Mouse (Mus musculus): ENCODE data around the gene Gatad2b. TPM values are rescaled to one million over a fixed set of nuclear protein-coding genes. Genes with fewer than 3 reads are reported as not detected.

Gene Gatad2b
- polyA plus RNA-seq, 1 experiment from 2014 or later, result 15.6 TPM

GRCm38 (mm10) chr3:90255784-90256353 lies 37.1 kb upstream of the Gatad2b start:
- Histone ChIP-seq H3K4me1 (peaks cover 26% of the 10 kb centered on the region), H3K9me3 (replicated peaks) (no peaks in the 10 kb centered on the region), H3K27me3 (ENCODE audit: low read depth, poor library complexity, severe bottlenecking) (no peaks in the 10 kb centered on the region), H3K36me3 (peaks cover 60% of the 10 kb centered on the region), H3K27ac (no peak overlapping the region), H3K4me3 (peak overlapping the region; percentile 87)
- 94% methylated on average over 14 of the region's 14 CpGs for WGBS
- no peak for DNase-seq (ENCODE audit: low spot score)

- no peak for DNase-seq (ENCODE audit: low spot score)
- no peak overlapping the region; the same call in 1 of the 2 replicates for H3K4me3 ChIP-seq
- H3K4me1 ChIP-seq, result peaks cover 26% of the 10 kb centered on the region
- no peaks in the 10 kb centered on the region for H3K27me3 ChIP-seq (ENCODE audit: low read depth, poor library complexity, severe bottlenecking)
- H3K36me3 ChIP-seq, result peaks cover 61% of the 10 kb centered on the region
- H3K27ac ChIP-seq, result no peak overlapping the region
- 94% methylated on average over 19 of the region's 19 CpGs for WGBS
- no peaks in the 10 kb centered on the region for H3K9me3 ChIP-seq (replicated peaks)
These were observed 36.0 kb upstream of the Gatad2b start for GRCm38 (mm10) chr3:90256731-90257530.

- no peak for DNase-seq (ENCODE audit: low spot score)
- Histone ChIP-seq H3K36me3 (peaks cover 77% of the 10 kb centered on the region), H3K27ac (no peak overlapping the region), H3K27me3 (ENCODE audit: low read depth, poor library complexity, severe bottlenecking) (no peaks in the 10 kb centered on the region), H3K9me3 (replicated peaks) (no peaks in the 10 kb centered on the region), H3K4me3 (no peak overlapping the region), H3K4me1 (peaks cover 25% of the 10 kb centered on the region)
- WGBS, result 91% methylated on average over 4 of the region's 4 CpGs
These were observed 34.5 kb upstream of the Gatad2b start for GRCm38 (mm10) chr3:90258521-90258920.

GRCm38 (mm10) chr3:90263121-90263771 lies 29.7 kb upstream of the Gatad2b start:
- Histone ChIP-seq H3K4me1 (peaks cover 22% of the 10 kb centered on the region), H3K27ac (no peak overlapping the region), H3K9me3 (replicated peaks) (no peaks in the 10 kb centered on the region), H3K27me3 (ENCODE audit: low read depth, poor library complexity, severe bottlenecking) (no peaks in the 10 kb centered on the region), H3K4me3 (no peak overlapping the region), H3K36me3 (peaks cover 73% of the 10 kb centered on the region)
- DNase-seq (ENCODE audit: low spot score), result no peak
- WGBS, result 90% methylated on average over 5 of the region's 5 CpGs

- WGBS, result 39% methylated on average over 10 of the region's 10 CpGs
- H3K36me3 ChIP-seq, result peaks cover 69% of the 10 kb centered on the region
- DNase-seq (ENCODE audit: low spot score), result no peak
These were observed 28.3 kb upstream of the Gatad2b start for GRCm38 (mm10) chr3:90264687-90265033.

GRCm38 (mm10) chr3:90265034-90265931 lies 27.7 kb upstream of the Gatad2b start, which contains the start of gene Dennd4b:
Gene Dennd4b (plus strand): TSS chr3:90265185.
- peak within 1 kb of the TSS; percentile 97 for H3K27ac ChIP-seq
- H3K4me1 ChIP-seq, result peaks cover 18% of the 10 kb centered on the region
- H3K36me3 ChIP-seq, result peaks cover 66% of the 10 kb centered on the region
- peak within 1 kb of the TSS; percentile 83 for H3K4me3 ChIP-seq
- no peaks in the 10 kb centered on the region for H3K27me3 ChIP-seq (ENCODE audit: low read depth, poor library complexity, severe bottlenecking)
- peak; percentile 95 for DNase-seq (ENCODE audit: low spot score)
- no peaks in the 10 kb centered on the region for H3K9me3 ChIP-seq (replicated peaks)
- under 1% methylated on average over 87 of the region's 87 CpGs for WGBS

More at GRCm38 (mm10) chr3:90264687-90265033, 28.3 kb upstream of the Gatad2b start:
- Histone ChIP-seq H3K9me3 (replicated peaks) (no peaks in the 10 kb centered on the region), H3K4me1 (peaks cover 18% of the 10 kb centered on the region), H3K27me3 (ENCODE audit: low read depth, poor library complexity, severe bottlenecking) (no peaks in the 10 kb centered on the region), H3K27ac (peak overlapping the region; percentile 97), H3K4me3 (peak overlapping the region; percentile 83)

GRCm38 (mm10) chr3:90265932-90266741 lies 26.8 kb upstream of the Gatad2b start:
- Histone ChIP-seq H3K4me3 (peak overlapping the region; percentile 83), H3K27ac (peak overlapping the region; percentile 97), H3K4me1 (peaks cover 18% of the 10 kb centered on the region), H3K36me3 (peaks cover 63% of the 10 kb centered on the region), H3K27me3 (ENCODE audit: low read depth, poor library complexity, severe bottlenecking) (no peaks in the 10 kb centered on the region), H3K9me3 (replicated peaks) (no peaks in the 10 kb centered on the region)
- WGBS, result 28% methylated on average over 16 of the region's 16 CpGs
- DNase-seq (ENCODE audit: low spot score), result no peak

GRCm38 (mm10) chr3:90266901-90267775 lies 25.8 kb upstream of the Gatad2b start:
- no peaks in the 10 kb centered on the region for H3K9me3 ChIP-seq (replicated peaks)
- H3K4me3 ChIP-seq, result no peak overlapping the region
- no peaks in the 10 kb centered on the region for H3K27me3 ChIP-seq (ENCODE audit: low read depth, poor library complexity, severe bottlenecking)
- no peak for DNase-seq (ENCODE audit: low spot score)
- WGBS, result 96% methylated on average over 20 of the region's 20 CpGs
- peak overlapping the region; percentile 97; the same call in 1 of the 2 replicates for H3K27ac ChIP-seq
- H3K4me1 ChIP-seq, result peaks cover 18% of the 10 kb centered on the region
- peaks cover 62% of the 10 kb centered on the region for H3K36me3 ChIP-seq

GRCm38 (mm10) chr3:90268190-90268589 lies 24.8 kb upstream of the Gatad2b start:
- no peak overlapping the region for H3K27ac ChIP-seq
- DNase-seq (ENCODE audit: low spot score), result no peak
- no peaks in the 10 kb centered on the region for H3K27me3 ChIP-seq (ENCODE audit: low read depth, poor library complexity, severe bottlenecking)
- peaks cover 60% of the 10 kb centered on the region for H3K36me3 ChIP-seq
- 96% methylated on average over 11 of the region's 11 CpGs for WGBS
- peaks cover 18% of the 10 kb centered on the region for H3K4me1 ChIP-seq
- H3K9me3 ChIP-seq (replicated peaks), result no peaks in the 10 kb centered on the region
- no peak overlapping the region for H3K4me3 ChIP-seq

GRCm38 (mm10) chr3:90268971-90269370 lies 24.0 kb upstream of the Gatad2b start:
- DNase-seq (ENCODE audit: low spot score), result no peak
- WGBS, result 90% methylated on average over 16 of the region's 16 CpGs
- Histone ChIP-seq H3K4me3 (no peak overlapping the region), H3K4me1 (peaks cover 18% of the 10 kb centered on the region), H3K36me3 (peaks cover 60% of the 10 kb centered on the region), H3K9me3 (replicated peaks) (no peaks in the 10 kb centered on the region), H3K27me3 (ENCODE audit: low read depth, poor library complexity, severe bottlenecking) (no peaks in the 10 kb centered on the region), H3K27ac (no peak overlapping the region)

GRCm38 (mm10) chr3:90270784-90271183 lies 22.2 kb upstream of the Gatad2b start:
- Histone ChIP-seq H3K4me3 (no peak overlapping the region), H3K27ac (no peak overlapping the region), H3K9me3 (replicated peaks) (no peaks in the 10 kb centered on the region), H3K4me1 (peaks cover 11% of the 10 kb centered on the region), H3K27me3 (ENCODE audit: low read depth, poor library complexity, severe bottlenecking) (no peaks in the 10 kb centered on the region), H3K36me3 (peaks cover 67% of the 10 kb centered on the region)
- 95% methylated on average over 8 of the region's 8 CpGs for WGBS
- no peak for DNase-seq (ENCODE audit: low spot score)

Data from limb, embryonic 10.5 days (tissue).